Mouse (Mus musculus) granulocyte monocyte progenitor cell, adult 5-6 weeks (primary cell): ENCODE measurements at regions not wholly inside any gene's neighbourhood (a gene's known extent, or its start where the extent isn't known, plus 50 kb on each side); places are given as distances from the start of the nearest gene placed in this dataset.

Source experiments
- ATAC-seq: replicated peaks from 2 replicates; pipeline ENCODE4 v1.8.0; 2016; ENCODE audit warnings: mild to moderate bottlenecking, moderate TSS enrichment, inconsistent platforms; ENCODE audit not compliant: poor library complexity, severe bottlenecking

GRCm38 (mm10) chr12:35255723-35256401 is 208.9 kb downstream of the Snx13 start:
- no peak for ATAC-seq

- ATAC-seq: no peak
Observed at GRCm38 (mm10) chr12:35248476-35248875, 201.5 kb downstream of the Snx13 start.

GRCm38 (mm10) chr12:35246226-35247014 is 199.4 kb downstream of the Snx13 start:
- ATAC-seq: peak; percentile 37; the same call in 1 of the 2 replicates

GRCm38 (mm10) chr12:35232322-35232673 is 185.3 kb downstream of the Snx13 start:
- ATAC-seq: no peak

GRCm38 (mm10) chr12:35231414-35232321 is 184.7 kb downstream of the Snx13 start:
- ATAC-seq: no peak

- no peak for ATAC-seq
Observed at GRCm38 (mm10) chr12:35220429-35220828, 173.4 kb downstream of the Snx13 start.

- no peak for ATAC-seq
Observed at GRCm38 (mm10) chr12:35220002-35220401, 173.0 kb downstream of the Snx13 start.

- ATAC-seq: no peak
Observed at GRCm38 (mm10) chr12:35216725-35217124, 169.7 kb downstream of the Snx13 start.

- no peak for ATAC-seq
Observed at GRCm38 (mm10) chr12:35209399-35209798, 162.4 kb downstream of the Snx13 start.

- no peak for ATAC-seq
Observed at GRCm38 (mm10) chr12:35207605-35208004, 160.6 kb downstream of the Snx13 start.

- ATAC-seq: peak; percentile 55
Observed at GRCm38 (mm10) chr12:35203398-35203797, 156.4 kb downstream of the Snx13 start.

GRCm38 (mm10) chr12:35200110-35200509 is 153.1 kb downstream of the Snx13 start:
- no peak for ATAC-seq
